Comparison of ENCODE assay signal across 17 mouse cellular contexts in the genomic region with DNA sequence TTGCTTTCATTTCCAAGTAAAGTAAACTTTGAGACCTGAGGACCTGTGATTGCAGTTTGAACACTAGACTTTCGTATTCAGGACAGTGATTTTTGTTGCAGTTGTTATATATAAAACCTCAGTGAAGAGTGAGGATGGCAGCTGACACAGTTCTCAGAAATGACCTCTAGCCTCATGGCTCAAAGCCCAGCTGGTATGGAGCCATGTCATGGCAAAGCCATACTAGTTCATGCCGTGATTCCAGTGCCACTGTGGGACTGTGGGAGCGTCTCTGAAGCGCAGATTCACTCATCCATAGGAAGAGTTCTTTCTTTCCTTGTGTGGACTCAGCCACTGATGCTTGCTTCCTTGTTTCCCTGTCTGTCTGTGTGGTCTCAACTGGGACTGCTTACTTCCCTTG.
"Had no signal": no experiment of that assay in that cellular context is flagged by ENCODE, and none has a peak within 500 bp of the region (broad histone marks: within the 10 kb centered on the region; RNA-seq: fewer than 3 reads in every experiment).

No protein-coding gene starts in this region.

- H3K9me3 ChIP-seq: limb, embryonic 10.5 days; limb, embryonic 13.5 days; megakaryocyte, embryonic 14.5 days; midbrain, embryonic 10.5 days; midbrain, embryonic 13.5 days; neural tube, embryonic 13.5 days had no signal

- DNase-seq: kidney, adult 8-10 months; kidney, postnatal 14 days; liver, postnatal 0 days; lung, embryonic 14.5 days; retina, postnatal 1 day; right cerebral cortex, postnatal 25 days; thymus, adult 18-20 months; thymus, postnatal 36 days had no signal

- H3K4me2 ChIP-seq: limb, embryonic 13.5 days; liver, embryonic 11.5 days; lung, embryonic 14.5 days; midbrain, embryonic 13.5 days; neural tube, embryonic 13.5 days had no signal

- H3K9ac ChIP-seq: limb, embryonic 13.5 days; liver, embryonic 14.5 days; liver, postnatal 0 days; lung, embryonic 14.5 days; midbrain, embryonic 13.5 days; neural tube, embryonic 13.5 days had no signal

- H3K27ac ChIP-seq: limb, embryonic 10.5 days; limb, embryonic 13.5 days; liver, embryonic 14.5 days; midbrain, embryonic 10.5 days; midbrain, embryonic 13.5 days; neural tube, embryonic 13.5 days had no signal

- H3K4me3 ChIP-seq: limb, embryonic 10.5 days; limb, embryonic 13.5 days; megakaryocyte, embryonic 14.5 days; midbrain, embryonic 10.5 days; midbrain, embryonic 13.5 days; myocyte; neural tube, embryonic 13.5 days had no signal

- H3K4me1 ChIP-seq: limb, embryonic 10.5 days; limb, embryonic 13.5 days; midbrain, embryonic 10.5 days; midbrain, embryonic 13.5 days; neural tube, embryonic 13.5 days had no signal

- H3K27me3 ChIP-seq: limb, embryonic 13.5 days; megakaryocyte, embryonic 14.5 days; midbrain, embryonic 13.5 days; neural tube, embryonic 13.5 days had no signal
